In genomic region chr13:116706401-116707330, GRCm38 (mm10) we compare ENCODE assay signal across 12 mouse cellular contexts.
DNase-seq lines count a peak whose midpoint lies in the region; ATAC-seq lines count a peak whose summit lies in the region.
"Had no signal": no experiment of that assay in that cellular context is flagged by ENCODE, and none has a peak within 500 bp of the region (broad histone marks: within the 10 kb centered on the region; RNA-seq: fewer than 3 reads in every experiment).

No protein-coding gene starts in this region.

- H3K27me3 ChIP-seq in embryonic facial prominence, embryonic 12.5 days: peaks cover 55% of the 10 kb centered on the region
- H3K27me3 ChIP-seq in kidney, embryonic 15.5 days: peaks cover 87% of the 10 kb centered on the region

- ATAC-seq in embryonic facial prominence, embryonic 12.5 days (ENCODE audit: insufficient number of reproducible peaks, insufficient read depth, low FRiP score, low TSS enrichment): no peak
- ATAC-seq in kidney, embryonic 15.5 days (replicated peaks; ENCODE audit: low FRiP score): no peak

- no peak overlapping the region for H3K27ac ChIP-seq in embryonic facial prominence, embryonic 12.5 days
- no peak overlapping the region for H3K27ac ChIP-seq in kidney, embryonic 15.5 days
- H3K27ac ChIP-seq: hindbrain, embryonic 15.5 days; lung, embryonic 15.5 days had no signal

- no peak overlapping the region for H3K4me3 ChIP-seq in embryonic facial prominence, embryonic 12.5 days
- H3K4me3 ChIP-seq in kidney, embryonic 15.5 days (replicated peaks): no peak overlapping the region

- H3K4me2 ChIP-seq in embryonic facial prominence, embryonic 12.5 days (replicated peaks): 0 out of 2 replicates have a peak overlapping the region, but pooled peaks have one; percentile 35
- no peak overlapping the region for H3K4me2 ChIP-seq in kidney, embryonic 15.5 days

- 4% methylated on average over 18 of the region's 18 CpGs for WGBS in embryonic facial prominence, embryonic 12.5 days
- 6% methylated on average over 18 of the region's 18 CpGs for WGBS in kidney, embryonic 15.5 days

- no peaks in the 10 kb centered on the region for H3K36me3 ChIP-seq in embryonic facial prominence, embryonic 12.5 days
- H3K36me3 ChIP-seq in kidney, embryonic 15.5 days: no peaks in the 10 kb centered on the region
- H3K36me3 ChIP-seq: hindbrain, embryonic 15.5 days; lung, embryonic 15.5 days had no signal

- no peak overlapping the region for H3K9ac ChIP-seq in embryonic facial prominence, embryonic 12.5 days
- H3K9ac ChIP-seq in kidney, embryonic 15.5 days: no peak overlapping the region
- H3K9ac ChIP-seq: hindbrain, embryonic 15.5 days; lung, embryonic 15.5 days had no signal

- DNase-seq in kidney, postnatal 4 days: peak; percentile 3 to 15
- no peak for DNase-seq in kidney, postnatal 10 days
- DNase-seq in forelimb bud, embryonic 11.5 days (ENCODE audit: low read depth, low spot score): peak; percentile 60
- DNase-seq in retina, postnatal 1 day: peak; percentile 92
- DNase-seq in adrenal gland, adult 8-10 months: no peak
- no peak for DNase-seq in cerebellum, postnatal 36 days
- DNase-seq: gastrocnemius, adult 2 months; right cerebral cortex, postnatal 14 days had no signal

- peaks cover 11% of the 10 kb centered on the region for H3K4me1 ChIP-seq in embryonic facial prominence, embryonic 12.5 days
- H3K4me1 ChIP-seq in kidney, embryonic 15.5 days: peaks cover 24% of the 10 kb centered on the region

- no peaks in the 10 kb centered on the region for H3K9me3 ChIP-seq in embryonic facial prominence, embryonic 12.5 days
- no peaks in the 10 kb centered on the region for H3K9me3 ChIP-seq in kidney, embryonic 15.5 days (replicated peaks)
- H3K9me3 ChIP-seq: hindbrain, embryonic 15.5 days; lung, embryonic 15.5 days had no signal

Comparison
In these comparisons a context has a peak if more than half of its experiments do, and no peak if none do; other contexts are left out.
1. DNase-seq: peak in kidney, postnatal 4 days (2 of 2), forelimb bud, embryonic 11.5 days (single experiment) and retina, postnatal 1 day (single experiment); none in kidney, postnatal 10 days (single experiment), adrenal gland, adult 8-10 months (single experiment) and cerebellum, postnatal 36 days (0 of 2).